Mouse (Mus musculus) B cell, adult (primary cell): ENCODE measurements around the gene Ahsa1. TPM values are rescaled to one million over a fixed set of nuclear protein-coding genes. Genes with fewer than 3 reads are reported as not detected.

Source experiments
- total RNA-seq: library from RNA; stranded (reverse); gene quantifications from 4 replicates; pipeline ENCODE4 v1.2.4, GENCODE M21; 2023; ENCODE audit not compliant: inconsistent age

Ahsa1 gene
- total RNA-seq = 111 to 131 TPM (median 118 TPM) in 4 replicates

GRCm38 (mm10) chr12:87266108-87266826 lies at the start of gene Ahsa1, which contains the start of gene Vipas39:
Gene Ahsa1, plus strand, starts transcription at chr12:87266479.
Gene Vipas39, minus strand, starts transcription at chr12:87266256.

GRCm38 (mm10) chr12:87238632-87239031 lies 27.6 kb upstream of the Ahsa1 start, which contains the start of gene Noxred1:
Gene Noxred1, minus strand, starts transcription at chr12:87238732.

GRCm38 (mm10) chr12:87299657-87300440 lies 33.6 kb downstream of the Ahsa1 start, which contains the start of gene Ism2:
Gene Ism2, minus strand, starts transcription at chr12:87299705.

Other genes with a start within 250 kb of the Ahsa1 start
- not detected in 4 replicates for gene Tmem63c, start 245.1 kb upstream of the Ahsa1 start, total RNA-seq
- 0.32 to 0.78 TPM (median 0.78 TPM) in 3 of 4 replicates, not detected in the other for gene Ngb, start 163.9 kb upstream of the Ahsa1 start, total RNA-seq
- gene Gstz1, start 119.3 kb upstream of the Ahsa1 start, total RNA-seq = 16.4 to 16.5 TPM (median 16.4 TPM) in 4 replicates
- 4.8 to 8.3 TPM (median 6.3 TPM) in 4 replicates for gene Pomt2, start 118.5 kb upstream of the Ahsa1 start, total RNA-seq
- gene Samd15, start 66.8 kb upstream of the Ahsa1 start, total RNA-seq = 1.3 to 2.6 TPM (median 1.6 TPM) in 4 replicates
- 32.9 to 36.5 TPM (median 33.7 TPM) in 4 replicates for gene Tmed8, start 66.0 kb upstream of the Ahsa1 start, total RNA-seq
- gene Noxred1, start 27.7 kb upstream of the Ahsa1 start, total RNA-seq = 6.2 to 14.0 TPM (median 9.1 TPM) in 4 replicates
- gene Vipas39, start 223 bp upstream of the Ahsa1 start, total RNA-seq = 33.1 to 41.4 TPM (median 35.1 TPM) in 4 replicates
- not detected in 4 replicates for gene Ism2, start 33.2 kb downstream of the Ahsa1 start, total RNA-seq
- gene Sptlc2, start 121.9 kb downstream of the Ahsa1 start, total RNA-seq = 83.0 to 93.8 TPM (median 86.3 TPM) in 4 replicates
- gene Slirp, start 177.4 kb downstream of the Ahsa1 start, total RNA-seq = 29.0 to 45.0 TPM (median 38.7 TPM) in 4 replicates
- gene Alkbh1, start 177.5 kb downstream of the Ahsa1 start, total RNA-seq = 85.2 to 90.1 TPM (median 87.2 TPM) in 4 replicates
- gene Snw1, start 205.8 kb downstream of the Ahsa1 start, total RNA-seq = 87.6 to 94.7 TPM (median 89.7 TPM) in 4 replicates
- not detected in 4 replicates for gene Gm5788, start 228.2 kb downstream of the Ahsa1 start, total RNA-seq
- gene Gm8300, start 247.8 kb downstream of the Ahsa1 start, total RNA-seq = not detected in 4 replicates